Mouse (Mus musculus) hindbrain, embryonic 10.5 days (tissue): Measurements from ENCODE around the gene Ovca2. TPM values are rescaled to one million over a fixed set of nuclear protein-coding genes. Genes with fewer than 3 reads are reported as not detected.

Source experiments
- DNase-seq: peaks from one replicate; pipeline ENCODE4 v3.0.0-alpha.2; 2017; ENCODE audit warnings: low spot score
- H3K27ac ChIP-seq: fragments of 300-500 bp; sonication (generic); 2 replicates; pipeline ENCODE4 v1.5.1; 2016; ENCODE audit warnings: mild to moderate bottlenecking, moderate library complexity
- H3K27me3 ChIP-seq: fragments of 300-500 bp; sonication (generic); 2 replicates; pipeline ENCODE4 v1.6.1; 2016; ENCODE audit warnings: mild to moderate bottlenecking; ENCODE audit not compliant: poor library complexity, insufficient read depth, severe bottlenecking
- H3K36me3 ChIP-seq: fragments of 300-500 bp; sonication (generic); 2 replicates; pipeline ENCODE4 v1.6.1; 2016; ENCODE audit warnings: mild to moderate bottlenecking, moderate library complexity
- H3K4me1 ChIP-seq: fragments of 300-500 bp; sonication (generic); replicated peaks from 2 replicates; pipeline ENCODE4 v1.6.1; 2016; ENCODE audit warnings: mild to moderate bottlenecking
- H3K4me3 ChIP-seq: fragments of 300-500 bp; sonication (generic); 2 replicates; pipeline ENCODE4 v1.5.1; 2016; ENCODE audit warnings: mild to moderate bottlenecking, moderate library complexity
- H3K9me3 ChIP-seq: fragments of 300-500 bp; sonication (generic); 2 replicates; pipeline ENCODE4 v1.6.1; 2016; ENCODE audit warnings: mild to moderate bottlenecking, moderate library complexity
- WGBS: fragments of 180-500 bp; shearing (Covaris S2); methylation state at CpG from one replicate; pipeline ENCODE4 v1.1.7; 2016; 5-methylcytosine and 5-hydroxymethylcytosine counted together
- polyA plus RNA-seq: library from polyadenylated mRNA; unstranded; fragments of >200 nt; fragmentation: Nextera tagmentation; extraction: Ambion mirVana; gene quantifications from 2 replicates; pipeline ENCODE4 v1.2.1, GENCODE M21; 2016

Gene Ovca2
- polyA plus RNA-seq, 1 experiment from 2014 or later: 27.6 TPM

DNA sequence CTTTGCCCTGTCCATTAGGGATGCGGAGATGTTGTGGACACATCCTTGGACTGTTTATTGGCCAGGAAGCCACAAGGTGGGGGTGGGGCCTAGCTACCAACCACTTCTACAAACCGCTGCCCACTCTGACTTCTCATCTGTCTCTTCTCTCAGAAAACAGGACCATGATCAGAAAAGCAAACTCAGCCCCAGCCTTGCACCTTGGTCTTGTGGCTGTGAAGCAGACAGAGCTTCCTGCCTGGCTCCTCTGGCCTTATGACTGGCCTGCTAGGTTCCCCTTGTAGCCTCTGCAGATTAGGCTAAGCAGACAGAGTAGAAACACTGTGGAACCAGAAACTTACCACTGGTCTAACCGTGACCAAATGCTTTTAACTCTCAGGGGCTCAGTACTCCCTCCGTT lies 30.7 kb upstream of the Ovca2 start:
- 69% methylated on average over 4 of the region's 4 CpGs for WGBS
- DNase-seq: no peak
- Histone ChIP-seq H3K36me3 (no peaks in the 10 kb centered on the region), H3K4me1 (peaks cover 61% of the 10 kb centered on the region), H3K4me3 (no peak overlapping the region), H3K27me3 (peaks cover 40% of the 10 kb centered on the region), H3K9me3 (no peaks in the 10 kb centered on the region), H3K27ac (peak overlapping the region; percentile 50; the same call in 1 of the 2 replicates)

DNA sequence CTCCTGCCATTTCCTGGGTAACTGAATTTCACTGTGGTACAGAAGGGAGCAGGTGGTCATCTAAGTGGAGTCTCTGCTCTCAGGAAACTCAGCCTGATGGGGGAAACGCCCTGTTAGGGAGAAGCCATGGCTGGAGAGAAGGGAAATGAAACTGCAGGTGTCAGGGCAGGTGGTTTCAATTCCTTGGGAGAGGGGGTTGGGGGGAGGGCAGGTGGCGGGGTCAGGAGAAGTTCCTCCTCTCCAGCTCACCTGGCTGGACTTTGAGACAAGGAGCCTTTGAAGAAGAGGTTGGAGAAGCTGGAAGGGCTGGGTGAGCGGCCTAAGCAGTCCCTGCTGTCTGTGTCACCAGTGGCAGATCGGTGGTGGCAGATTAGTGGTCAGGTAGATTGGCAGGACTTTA lies 27.7 kb upstream of the Ovca2 start:
- Histone ChIP-seq H3K27ac (no peak overlapping the region; the same call in 1 of the 2 replicates), H3K4me3 (no peak overlapping the region), H3K9me3 (no peaks in the 10 kb centered on the region), H3K4me1 (peaks cover 63% of the 10 kb centered on the region), H3K36me3 (no peaks in the 10 kb centered on the region), H3K27me3 (peaks cover 28% of the 10 kb centered on the region)
- WGBS: 81% methylated on average over 4 of the region's 4 CpGs
- no peak for DNase-seq

DNA sequence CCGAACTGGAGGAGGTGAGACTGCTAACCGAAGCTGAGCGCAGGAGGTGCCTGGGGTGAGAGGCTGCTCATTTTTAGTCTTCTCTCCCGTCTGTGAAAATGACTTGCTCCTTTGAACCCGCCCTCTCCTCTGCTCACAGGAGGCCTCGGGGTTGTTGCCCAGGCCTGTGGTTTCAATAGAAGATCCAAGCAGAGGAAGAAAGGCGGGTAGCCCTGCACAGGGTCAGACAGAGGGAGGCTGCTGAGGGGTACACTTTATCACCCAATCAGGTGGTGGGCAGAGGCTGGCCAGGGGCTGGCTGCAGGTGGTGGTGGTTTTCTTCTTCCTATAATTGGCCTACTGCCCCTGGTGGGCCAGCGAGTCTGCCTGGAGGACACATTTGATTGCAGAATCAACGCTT lies 25.8 kb upstream of the Ovca2 start:
- H3K27ac ChIP-seq: peak overlapping the region; percentile 45; the same call in 1 of the 2 replicates
- DNase-seq: no peak
- peaks cover 60% of the 10 kb centered on the region for H3K4me1 ChIP-seq
- H3K4me3 ChIP-seq: no peak overlapping the region
- no peaks in the 10 kb centered on the region for H3K9me3 ChIP-seq
- no peaks in the 10 kb centered on the region for H3K36me3 ChIP-seq
- 43% methylated on average over 9 of the region's 9 CpGs for WGBS
- H3K27me3 ChIP-seq: peaks cover 40% of the 10 kb centered on the region

DNA sequence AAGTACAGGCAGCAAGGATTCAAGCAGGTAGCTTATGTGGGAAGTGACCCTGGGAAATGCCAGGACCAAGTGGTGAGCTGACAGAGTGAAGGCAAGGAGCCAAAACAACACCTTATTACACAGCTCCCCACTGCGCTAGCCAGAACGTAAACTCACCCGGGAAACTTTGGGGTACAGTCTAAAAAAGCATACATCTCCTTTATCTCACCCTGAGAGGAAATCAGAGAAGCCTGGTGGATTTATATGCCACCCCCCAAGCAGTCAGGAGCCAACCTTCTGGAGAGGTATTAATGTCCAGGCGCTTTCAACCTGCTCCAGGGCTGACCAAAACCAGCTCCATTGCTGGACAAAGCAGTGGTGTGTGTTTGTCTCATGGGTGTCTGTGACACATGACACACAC lies 25.3 kb upstream of the Ovca2 start:
- H3K9me3 ChIP-seq: no peaks in the 10 kb centered on the region
- H3K4me1 ChIP-seq: peaks cover 56% of the 10 kb centered on the region
- DNase-seq: no peak
- H3K27ac ChIP-seq: 0 out of 2 replicates have a peak overlapping the region, but pooled peaks have one; percentile 12
- H3K36me3 ChIP-seq: no peaks in the 10 kb centered on the region
- no peak overlapping the region for H3K4me3 ChIP-seq
- 88% methylated on average over 4 of the region's 4 CpGs for WGBS
- peaks cover 45% of the 10 kb centered on the region for H3K27me3 ChIP-seq

DNA sequence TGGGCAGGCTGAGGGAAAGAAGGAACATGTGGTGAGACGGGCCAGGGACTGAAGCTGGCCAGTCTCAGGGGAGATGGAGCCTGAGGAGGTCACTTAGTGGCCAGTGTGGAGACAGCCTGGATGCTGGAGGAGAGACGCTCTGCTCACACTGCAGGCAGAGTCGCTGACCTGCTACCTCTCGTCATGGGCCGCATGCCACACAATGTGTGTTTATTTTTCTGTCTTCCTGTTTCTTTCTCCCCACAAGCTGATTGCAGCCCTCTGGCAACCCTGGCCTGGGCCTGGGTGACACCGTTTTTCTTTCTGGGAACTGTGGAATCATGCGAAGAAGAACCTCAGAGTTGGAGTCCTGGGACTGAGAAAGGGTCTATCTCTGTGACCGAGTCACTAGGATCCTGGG lies 23.1 kb upstream of the Ovca2 start:
- Histone ChIP-seq H3K27ac (0 out of 2 replicates have a peak overlapping the region, but pooled peaks have one; percentile 6), H3K4me3 (no peak overlapping the region), H3K4me1 (peaks cover 65% of the 10 kb centered on the region), H3K27me3 (peaks cover 67% of the 10 kb centered on the region), H3K36me3 (no peaks in the 10 kb centered on the region), H3K9me3 (no peaks in the 10 kb centered on the region)
- WGBS: 56% methylated on average over 8 of the region's 8 CpGs
- DNase-seq: no peak

DNA sequence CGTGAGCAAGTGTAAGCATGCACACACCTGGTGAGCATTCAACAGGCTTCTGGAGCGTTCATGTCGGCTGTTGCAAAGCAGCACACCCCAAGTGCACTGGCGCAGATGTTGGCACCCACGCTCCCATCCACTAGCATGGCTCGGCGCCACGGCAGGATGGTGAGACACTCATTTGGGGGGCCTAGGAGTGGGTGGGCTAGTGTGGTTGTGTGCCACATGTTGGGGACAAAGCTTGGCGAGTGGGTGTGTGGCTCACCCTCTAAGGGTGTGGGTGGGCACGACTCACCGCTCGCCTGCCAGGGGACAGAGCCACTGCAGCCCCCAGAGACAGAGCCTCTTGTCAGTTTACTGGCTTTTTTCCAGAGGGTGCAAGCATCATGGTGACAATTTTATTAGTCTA lies 22.3 kb upstream of the Ovca2 start:
- WGBS: 90% methylated on average over 12 of the region's 12 CpGs
- H3K4me3 ChIP-seq: no peak overlapping the region
- no peaks in the 10 kb centered on the region for H3K36me3 ChIP-seq
- peaks cover 71% of the 10 kb centered on the region for H3K27me3 ChIP-seq
- H3K4me1 ChIP-seq: peaks cover 69% of the 10 kb centered on the region
- DNase-seq: no peak
- no peaks in the 10 kb centered on the region for H3K9me3 ChIP-seq
- H3K27ac ChIP-seq: no peak overlapping the region

DNA sequence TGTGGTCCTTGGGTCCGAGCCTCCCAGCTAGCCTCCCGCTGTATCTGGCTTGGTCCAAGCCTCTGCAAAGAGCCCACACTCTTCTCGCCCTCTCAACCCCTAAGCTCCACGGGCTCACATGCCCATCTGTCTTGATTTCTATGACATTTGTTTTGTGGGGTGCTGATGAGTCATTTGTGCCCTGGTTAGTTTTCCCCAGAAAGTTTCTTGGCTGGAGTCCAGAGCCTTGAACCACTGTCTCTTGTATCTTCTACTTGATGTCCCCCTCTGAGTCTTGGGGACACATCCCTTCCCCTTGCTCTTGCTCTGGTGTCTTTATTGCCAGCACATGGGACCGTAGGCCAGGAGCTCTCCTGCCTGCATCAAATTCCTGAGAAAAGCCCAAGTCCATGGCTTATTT lies 21.3 kb upstream of the Ovca2 start:
- Histone ChIP-seq H3K9me3 (no peaks in the 10 kb centered on the region), H3K36me3 (no peaks in the 10 kb centered on the region), H3K4me1 (peaks cover 78% of the 10 kb centered on the region), H3K27me3 (peaks cover 80% of the 10 kb centered on the region), H3K27ac (no peak overlapping the region), H3K4me3 (no peak overlapping the region)
- no peak for DNase-seq
- WGBS: 82% methylated on average over 5 of the region's 5 CpGs

DNA sequence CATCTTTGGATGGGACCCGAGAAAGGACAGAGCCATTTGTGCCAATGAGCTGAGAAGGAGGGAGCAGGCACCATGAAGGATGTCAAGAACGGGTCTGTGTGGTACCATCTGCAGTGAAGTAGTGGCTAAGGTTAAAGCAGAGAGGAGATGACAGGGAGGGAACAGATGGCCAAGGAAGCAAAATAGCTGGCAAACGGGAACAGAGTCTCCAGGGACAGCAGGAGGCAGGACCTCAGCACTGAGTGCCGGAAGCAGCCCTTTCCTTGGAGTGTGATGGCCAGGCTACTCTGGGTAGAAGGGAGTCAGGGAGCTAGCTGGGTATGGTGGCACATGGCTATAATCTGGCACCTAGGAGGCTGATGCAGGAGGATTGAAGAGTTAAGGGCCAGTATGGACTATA lies 20.2 kb upstream of the Ovca2 start:
- no peaks in the 10 kb centered on the region for H3K9me3 ChIP-seq
- H3K36me3 ChIP-seq: no peaks in the 10 kb centered on the region
- no peak overlapping the region for H3K4me3 ChIP-seq
- 60% methylated on average over 4 of the region's 4 CpGs for WGBS
- H3K4me1 ChIP-seq: peaks cover 79% of the 10 kb centered on the region
- no peak overlapping the region for H3K27ac ChIP-seq
- DNase-seq: no peak
- H3K27me3 ChIP-seq: peaks cover 91% of the 10 kb centered on the region

DNA sequence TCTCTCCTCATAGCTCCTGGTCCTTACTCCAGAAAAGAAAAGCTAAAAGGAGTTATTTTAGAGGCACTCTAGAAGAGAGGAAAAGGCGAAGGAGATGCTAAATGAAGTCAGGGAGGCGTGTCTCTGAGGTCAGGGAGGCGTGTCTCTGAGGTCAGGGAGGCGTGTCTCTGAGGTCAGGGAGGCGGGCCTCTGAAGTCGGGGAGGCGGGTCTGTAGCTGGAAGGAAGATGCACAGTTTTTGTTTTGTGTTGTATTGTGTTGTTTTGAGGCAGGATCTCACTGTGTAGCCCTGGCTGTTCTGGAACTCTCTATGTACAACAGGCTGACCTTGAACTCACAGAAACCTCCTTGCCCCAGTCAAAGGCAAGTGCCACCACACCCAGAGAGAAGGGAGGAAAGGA lies 19.3 kb upstream of the Ovca2 start:
- no peak overlapping the region for H3K4me3 ChIP-seq
- no peak for DNase-seq
- WGBS: 21% methylated on average over 7 of the region's 7 CpGs
- H3K9me3 ChIP-seq: no peaks in the 10 kb centered on the region
- H3K27me3 ChIP-seq: peaks cover 93% of the 10 kb centered on the region
- H3K27ac ChIP-seq: no peak overlapping the region
- peaks cover 80% of the 10 kb centered on the region for H3K4me1 ChIP-seq
- no peaks in the 10 kb centered on the region for H3K36me3 ChIP-seq

DNA sequence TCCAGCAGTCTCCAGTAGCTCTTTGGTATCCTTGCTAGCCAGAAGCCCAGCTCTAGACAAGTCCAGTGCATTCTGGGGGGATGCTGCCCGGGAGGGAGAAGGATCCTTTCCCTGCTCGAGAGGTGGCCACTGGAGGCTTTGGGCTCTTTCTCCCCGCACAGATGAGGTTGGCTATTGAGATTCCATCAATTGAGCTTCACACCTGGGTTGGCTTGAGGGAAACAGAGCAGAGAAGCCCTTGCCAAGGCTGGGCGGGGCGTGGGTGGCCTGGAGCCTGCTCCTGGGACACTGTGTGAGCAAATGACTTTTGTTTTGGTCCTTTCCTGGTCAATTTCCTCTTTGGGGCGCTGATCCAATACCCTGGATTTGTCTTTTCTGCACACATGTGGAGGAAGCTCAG lies 17.5 kb upstream of the Ovca2 start:
- no peak for DNase-seq
- peaks cover 100% of the 10 kb centered on the region for H3K27me3 ChIP-seq
- no peaks in the 10 kb centered on the region for H3K36me3 ChIP-seq
- H3K4me3 ChIP-seq: peak overlapping the region; percentile 2; the same call in 1 of the 2 replicates
- WGBS: 51% methylated on average over 6 of the region's 6 CpGs
- no peak overlapping the region for H3K27ac ChIP-seq
- H3K9me3 ChIP-seq: no peaks in the 10 kb centered on the region
- H3K4me1 ChIP-seq: peaks cover 73% of the 10 kb centered on the region

DNA sequence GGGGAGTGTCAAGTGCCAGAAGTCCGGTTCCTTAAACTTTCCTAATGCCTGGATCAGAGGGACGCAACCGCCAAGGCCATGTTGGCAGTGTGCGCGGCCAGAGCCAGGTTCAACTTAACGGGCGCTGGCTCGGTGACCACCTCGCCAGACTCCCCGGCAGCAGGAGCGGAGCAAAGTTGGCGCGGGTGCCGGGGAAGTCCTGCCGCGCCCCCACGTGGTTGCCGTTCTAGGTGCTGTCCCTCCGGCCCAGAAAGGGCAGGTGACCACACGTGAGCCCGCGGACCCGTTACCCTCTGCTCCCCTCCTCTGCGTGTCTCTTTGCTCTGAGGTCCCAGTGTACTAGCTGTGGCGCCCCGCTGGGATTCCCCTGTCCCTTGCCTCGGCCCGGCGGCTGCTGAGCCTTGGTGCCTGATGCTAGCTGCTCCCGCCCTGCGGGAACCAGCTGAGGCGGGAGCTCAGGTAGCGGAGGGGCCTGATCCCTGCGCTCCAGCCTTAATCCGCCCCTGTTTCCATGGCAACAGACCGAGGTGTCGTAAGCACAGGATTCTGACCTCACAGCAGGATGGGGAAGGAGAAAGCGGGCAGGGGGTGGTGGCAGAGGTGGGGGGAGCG lies 16.3 kb upstream of the Ovca2 start:
- under 1% methylated on average over 39 of the region's 39 CpGs for WGBS
- Histone ChIP-seq H3K4me1 (peaks cover 72% of the 10 kb centered on the region), H3K36me3 (no peaks in the 10 kb centered on the region), H3K9me3 (no peaks in the 10 kb centered on the region), H3K4me3 (peak overlapping the region; percentile 60), H3K27ac (peak overlapping the region; percentile 75; the same call in 1 of the 2 replicates), H3K27me3 (peaks cover 92% of the 10 kb centered on the region)
- peak; percentile 72 for DNase-seq

DNA sequence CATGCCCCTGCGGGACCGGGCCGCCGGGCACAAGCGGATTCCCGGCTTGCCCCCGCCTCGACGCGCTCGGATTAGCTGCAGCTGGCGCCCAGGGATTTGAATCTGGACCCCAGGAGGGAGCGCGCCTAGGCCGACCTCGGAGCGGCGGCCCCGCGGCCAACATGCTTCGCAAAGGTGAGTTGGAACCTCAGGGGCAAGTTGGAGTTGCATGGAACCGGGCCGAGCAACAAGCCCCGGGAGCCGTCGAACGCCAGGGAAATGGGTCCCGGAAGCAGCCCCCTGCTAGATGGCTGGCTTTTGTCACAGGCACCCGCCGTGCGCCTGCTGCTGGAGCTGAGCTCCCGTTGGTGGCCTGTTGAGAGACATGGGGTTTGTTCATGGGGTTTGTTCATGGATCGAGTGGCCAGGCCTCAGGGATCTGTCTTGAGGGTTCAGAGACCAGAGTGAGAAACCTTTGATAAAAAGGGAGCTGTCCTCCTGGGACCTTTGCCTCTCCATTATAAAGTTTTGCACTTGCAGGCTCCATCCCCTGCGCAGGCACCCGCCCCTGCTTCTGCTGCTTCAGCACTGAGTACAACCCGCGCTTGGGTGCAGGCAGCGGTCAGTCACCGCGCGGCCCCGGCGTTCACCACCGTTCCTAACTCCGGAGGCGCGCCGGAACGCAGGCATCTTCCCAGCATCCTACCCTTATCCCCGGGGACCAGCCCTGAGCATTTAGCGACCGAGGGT lies 15.7 kb upstream of the Ovca2 start:
- peaks cover 85% of the 10 kb centered on the region for H3K27me3 ChIP-seq
- peaks cover 78% of the 10 kb centered on the region for H3K4me1 ChIP-seq
- peak overlapping the region; percentile 75 for H3K27ac ChIP-seq

DNA sequence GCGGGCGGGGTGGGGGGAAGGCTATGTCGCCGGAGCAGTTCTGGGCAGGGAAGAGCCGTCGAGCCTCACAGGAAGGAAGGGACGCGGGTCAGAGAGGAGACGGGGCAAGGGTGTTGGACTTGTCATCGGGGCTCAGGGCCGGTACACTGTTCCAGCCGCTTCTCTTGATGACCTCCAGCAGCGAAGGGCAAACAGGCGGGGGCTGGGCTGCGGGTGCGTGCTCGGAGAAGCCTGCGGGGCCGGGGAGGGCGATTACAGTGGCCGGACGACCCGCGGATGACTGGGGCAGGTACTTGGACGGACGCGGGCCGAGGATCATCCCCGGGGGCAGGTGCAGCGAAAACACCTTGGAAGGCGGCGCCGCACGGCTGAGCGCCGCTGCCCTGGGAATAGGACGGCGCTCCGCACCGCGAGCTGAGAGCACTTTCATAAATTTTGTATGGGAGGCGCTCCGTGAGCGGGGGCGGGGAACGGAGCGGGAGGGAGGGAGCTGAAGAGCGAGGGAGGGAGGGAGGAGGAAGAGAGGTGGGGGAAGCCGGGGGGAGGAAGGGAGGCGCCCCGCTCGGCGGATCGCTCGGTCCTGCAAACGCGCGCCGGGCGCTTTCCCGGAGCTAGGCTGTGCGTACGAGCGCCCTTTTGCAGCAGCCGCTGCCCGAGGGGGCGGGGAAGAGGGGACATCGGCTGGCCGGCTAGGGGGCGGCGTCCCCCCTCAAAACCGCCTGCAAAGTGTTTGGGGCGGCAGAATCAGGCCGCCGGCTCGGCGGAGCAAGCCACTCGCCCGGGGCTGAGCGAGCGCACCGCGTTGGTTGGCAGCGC lies 14.8 kb upstream of the Ovca2 start, which contains the start of gene Rtn4rl1:
TSS of gene Rtn4rl1 (plus strand) at position 528 of the 816 bp plus-strand sequence.
- Histone ChIP-seq H3K27ac (peak within 1 kb of the TSS; percentile 75), H3K4me1 (peaks cover 80% of the 10 kb centered on the region), H3K4me3 (peak within 1 kb of the TSS; percentile 60), H3K9me3 (no peaks in the 10 kb centered on the region), H3K27me3 (peaks cover 77% of the 10 kb centered on the region), H3K36me3 (no peaks in the 10 kb centered on the region)
- under 1% methylated on average over 84 of the region's 84 CpGs for WGBS
- peak; percentile 58 for DNase-seq

More for the DNA sequence above, 15.7 kb upstream of the Ovca2 start:
- peak; percentile 52 for DNase-seq
- Histone ChIP-seq H3K36me3 (no peaks in the 10 kb centered on the region), H3K4me3 (peak overlapping the region; percentile 60), H3K9me3 (no peaks in the 10 kb centered on the region)
- under 1% methylated on average over 52 of the region's 52 CpGs for WGBS
